Mouse (Mus musculus) kidney, adult 11 months (tissue): ENCODE data around the gene Anapc15.
A peak's percentile ranks its signal among the peaks of the same experiment; 100 is the strongest.

Source experiments
- DNase-seq: peaks from one replicate; pipeline ENCODE4 v3.0.0; 2022

Anapc15 gene

DNA sequence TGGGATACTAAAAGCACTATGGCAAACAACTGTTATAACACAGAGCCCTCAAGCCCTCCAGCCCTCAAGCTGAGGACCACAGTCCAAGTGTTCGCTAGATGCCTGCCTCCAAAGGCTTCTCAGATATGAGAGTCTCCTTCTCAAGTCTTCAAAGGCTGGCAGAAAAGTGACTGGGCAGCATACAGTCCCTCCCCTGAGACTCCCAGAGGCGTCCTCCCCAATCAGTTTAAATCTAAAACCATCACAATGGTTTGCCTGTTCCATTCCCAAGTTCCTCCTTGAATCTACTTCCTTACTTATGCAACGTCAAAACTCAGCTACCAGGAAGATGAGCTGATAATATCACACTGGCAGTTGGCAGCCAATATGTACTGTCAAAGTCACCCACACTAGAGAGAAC is at the start of gene Anapc15:
Anapc15 (plus strand) TSS at position 301 of the 400 bp plus-strand sequence.
- DNase-seq, result no peak

- no peak for DNase-seq
These were observed 45.6 kb upstream of the Anapc15 start, which contains the start of gene Phox2a for GRCm38 (mm10) chr7:101817861-101818401. Gene Phox2a (plus strand): TSS chr7:101818313.

GRCm38 (mm10) chr7:101820295-101821030 is 43.1 kb upstream of the Anapc15 start:
- no peak for DNase-seq

DNA sequence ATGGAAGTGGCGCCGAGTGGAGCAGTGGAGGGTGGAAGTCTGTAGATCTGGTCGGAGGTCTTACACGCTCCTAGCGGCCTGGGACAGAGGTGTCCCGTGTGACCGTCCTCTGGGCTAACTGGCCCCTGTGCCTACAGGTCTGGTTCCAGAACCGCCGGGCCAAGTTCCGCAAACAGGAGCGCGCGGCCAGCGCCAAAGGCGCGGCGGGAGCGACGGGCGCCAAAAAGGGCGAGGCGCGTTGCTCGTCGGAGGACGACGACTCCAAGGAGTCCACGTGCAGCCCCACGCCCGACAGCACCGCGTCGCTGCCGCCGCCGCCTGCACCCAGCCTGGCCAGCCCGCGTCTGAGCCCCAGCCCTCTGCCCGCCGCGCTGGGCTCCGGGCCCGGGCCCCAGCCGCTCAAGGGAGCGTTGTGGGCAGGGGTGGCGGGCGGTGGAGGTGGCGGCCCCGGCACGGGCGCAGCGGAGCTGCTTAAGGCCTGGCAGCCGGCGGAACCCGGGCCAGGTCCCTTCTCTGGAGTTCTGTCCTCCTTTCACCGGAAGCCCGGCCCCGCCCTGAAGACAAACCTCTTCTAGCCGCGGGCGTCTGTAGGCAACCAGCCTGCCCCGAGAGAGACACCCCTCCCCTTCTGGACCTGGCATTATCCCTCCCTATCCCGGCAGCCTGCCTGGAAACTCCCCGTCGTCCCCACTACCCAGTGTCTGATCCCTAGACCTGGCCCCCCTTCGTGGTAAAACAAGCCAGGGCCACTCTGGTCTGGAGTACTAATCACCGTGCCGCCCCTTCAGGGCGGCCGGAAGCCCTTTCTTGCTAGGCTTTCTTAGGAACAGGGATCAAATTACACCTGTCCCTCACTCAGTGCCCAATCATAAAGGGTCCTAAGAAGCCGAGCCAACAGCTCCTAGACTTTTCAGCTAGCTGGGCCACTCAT is 41.7 kb upstream of the Anapc15 start:
- peak; percentile 53 for DNase-seq

GRCm38 (mm10) chr7:101822836-101823757 is 40.4 kb upstream of the Anapc15 start:
- peak; percentile 65 for DNase-seq

DNA sequence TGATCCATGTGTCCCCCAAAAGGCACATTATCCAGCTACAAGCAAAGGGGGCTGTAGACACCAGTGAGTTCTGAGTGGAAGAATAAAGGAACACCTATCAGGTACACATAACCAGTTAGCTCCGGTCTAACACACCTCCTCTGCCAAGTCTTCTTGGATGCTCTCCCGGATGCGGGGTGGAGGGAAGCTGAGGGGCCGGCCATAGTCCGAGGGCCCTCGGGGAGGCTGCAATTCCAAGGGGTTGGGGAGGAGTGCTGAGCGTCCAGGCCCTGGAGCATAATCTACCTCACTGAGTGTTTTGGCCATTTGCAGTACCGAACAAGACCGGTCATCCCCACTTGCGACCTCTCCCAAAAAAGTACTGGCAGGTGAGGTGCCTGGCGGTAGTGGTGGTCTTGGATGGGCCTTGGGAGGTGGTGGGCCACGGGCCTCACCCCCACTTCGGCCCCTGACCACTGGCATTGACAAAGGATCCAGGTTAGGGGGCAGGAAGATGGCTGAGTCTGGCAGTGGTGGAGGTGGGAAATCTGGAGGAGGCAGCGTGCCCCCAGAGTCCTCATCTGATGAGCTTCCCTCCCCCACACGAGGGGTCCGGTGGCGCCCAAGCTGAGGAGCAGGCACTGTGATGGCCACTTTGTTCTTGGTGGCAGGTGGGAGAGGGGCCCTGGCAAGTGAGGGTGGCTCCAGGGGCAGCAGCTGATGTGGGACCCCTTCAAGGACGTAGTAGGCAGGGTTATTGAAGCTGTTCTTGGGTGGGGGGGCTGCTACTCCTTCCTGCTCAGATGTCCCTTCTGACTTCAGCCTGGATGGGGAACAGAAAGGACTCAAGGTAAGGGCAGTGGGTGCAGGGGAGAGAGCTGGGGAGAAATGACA is 39.5 kb upstream of the Anapc15 start:
- peak; percentile 79 for DNase-seq

DNA sequence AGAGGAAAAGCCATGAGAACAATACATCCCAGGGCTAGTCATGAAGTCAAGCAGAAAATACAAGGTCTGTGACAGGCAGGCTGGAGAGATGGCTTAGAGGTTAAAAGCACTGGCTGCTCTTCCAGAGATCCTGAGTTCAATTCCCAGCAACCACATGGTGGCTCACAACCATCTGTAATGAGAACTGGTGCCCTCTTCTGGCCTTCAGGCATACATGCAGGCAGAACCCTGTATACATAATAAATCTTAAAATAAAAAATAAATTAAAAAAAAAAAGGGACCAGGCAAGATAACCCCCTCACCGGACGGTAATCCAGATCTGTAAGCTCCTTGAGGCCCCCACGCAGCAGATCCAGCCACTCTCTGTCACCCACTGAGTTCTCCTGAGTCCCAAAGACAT is 33.1 kb upstream of the Anapc15 start:
- DNase-seq, result no peak

GRCm38 (mm10) chr7:101831437-101831836 is 32.1 kb upstream of the Anapc15 start:
- no peak for DNase-seq

DNA sequence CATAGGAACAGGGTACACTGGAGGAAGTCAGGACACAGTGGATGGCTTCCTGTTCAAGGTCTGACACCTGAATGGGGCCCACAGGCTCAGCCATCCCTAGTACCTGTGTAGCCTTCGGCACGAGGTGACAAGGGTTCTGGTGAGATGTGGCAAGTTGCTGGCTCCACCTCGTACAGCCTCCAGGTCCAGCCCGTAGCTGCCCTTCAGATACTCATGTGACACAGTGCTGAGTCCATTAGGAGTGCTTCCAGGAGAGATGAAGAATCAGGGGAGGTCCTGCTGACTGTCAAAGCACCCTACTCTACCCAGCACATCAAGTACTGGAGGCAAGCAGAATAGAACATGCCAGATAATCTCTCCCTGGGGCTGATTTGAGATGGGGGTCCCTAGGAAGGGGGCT is 31.1 kb upstream of the Anapc15 start:
- no peak for DNase-seq

DNA sequence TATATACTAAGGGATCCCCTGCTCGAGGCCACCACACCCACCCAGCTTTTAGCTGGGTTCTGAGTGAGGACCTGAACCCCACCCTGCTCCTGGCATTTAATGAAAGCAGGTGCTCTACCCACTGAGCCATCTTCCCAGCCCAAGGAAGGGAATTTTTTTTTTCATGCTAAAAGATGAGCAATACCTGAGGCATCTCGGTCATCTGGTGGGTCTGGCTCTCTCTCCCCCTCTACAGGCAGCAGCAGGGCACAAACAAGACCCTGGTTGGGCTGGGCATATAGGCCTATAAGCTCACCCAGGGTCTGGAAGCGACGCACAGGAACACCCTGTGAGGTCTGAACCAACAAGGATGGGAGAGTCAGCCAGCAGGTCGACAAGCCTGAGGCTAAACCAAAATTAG is 30.2 kb upstream of the Anapc15 start:
- no peak for DNase-seq

DNA sequence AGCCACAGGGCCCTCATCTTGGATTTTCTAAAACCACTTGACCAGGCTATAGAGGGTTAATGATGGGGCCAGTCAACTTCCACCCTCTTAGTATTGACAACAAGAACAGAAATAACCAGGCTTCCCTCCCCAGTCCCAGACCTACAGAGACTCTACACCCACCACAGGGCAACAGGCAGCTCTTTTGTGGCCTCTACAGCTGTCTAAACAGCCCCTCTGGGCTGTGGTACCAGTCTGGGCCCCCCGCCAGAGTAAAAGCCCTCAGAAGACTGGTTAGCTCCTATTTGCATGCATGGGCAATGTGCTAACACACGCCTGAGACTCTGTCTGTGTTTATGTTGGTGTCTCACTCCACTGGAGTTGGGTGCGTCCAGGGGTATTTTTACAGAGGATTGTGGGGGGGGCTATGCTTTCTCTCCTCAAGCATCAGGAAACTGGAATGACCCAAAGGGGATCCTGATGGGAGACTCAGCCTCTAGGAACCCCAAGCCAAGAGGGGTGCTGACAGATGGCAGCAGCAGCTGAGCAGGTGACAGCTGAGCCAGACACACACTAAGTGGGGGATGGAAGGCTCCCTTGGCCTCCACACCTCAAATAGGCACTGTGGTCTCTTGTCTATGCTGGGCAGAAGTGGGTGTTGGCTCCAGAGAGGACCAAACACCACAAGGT is 29.5 kb upstream of the Anapc15 start:
- no peak for DNase-seq

DNA sequence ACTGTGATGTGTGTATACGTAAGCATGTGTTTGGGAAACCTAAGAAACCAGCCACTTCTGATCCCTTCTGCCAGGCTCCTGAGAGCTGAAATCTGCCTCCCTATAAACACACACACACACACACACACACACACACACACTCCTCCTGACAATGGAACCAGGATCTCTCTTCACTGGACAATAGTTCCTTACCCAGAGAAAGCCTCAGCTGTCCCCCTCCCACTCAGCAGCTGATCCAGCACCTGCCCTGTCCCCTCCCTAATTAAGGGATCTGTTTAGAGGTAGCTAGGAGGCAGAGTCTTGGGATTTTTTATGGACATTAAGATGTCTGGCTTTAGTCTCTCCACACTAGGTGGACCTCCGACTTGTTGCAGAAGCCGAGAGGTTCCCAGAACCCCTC is 28.6 kb upstream of the Anapc15 start:
- no peak for DNase-seq

DNA sequence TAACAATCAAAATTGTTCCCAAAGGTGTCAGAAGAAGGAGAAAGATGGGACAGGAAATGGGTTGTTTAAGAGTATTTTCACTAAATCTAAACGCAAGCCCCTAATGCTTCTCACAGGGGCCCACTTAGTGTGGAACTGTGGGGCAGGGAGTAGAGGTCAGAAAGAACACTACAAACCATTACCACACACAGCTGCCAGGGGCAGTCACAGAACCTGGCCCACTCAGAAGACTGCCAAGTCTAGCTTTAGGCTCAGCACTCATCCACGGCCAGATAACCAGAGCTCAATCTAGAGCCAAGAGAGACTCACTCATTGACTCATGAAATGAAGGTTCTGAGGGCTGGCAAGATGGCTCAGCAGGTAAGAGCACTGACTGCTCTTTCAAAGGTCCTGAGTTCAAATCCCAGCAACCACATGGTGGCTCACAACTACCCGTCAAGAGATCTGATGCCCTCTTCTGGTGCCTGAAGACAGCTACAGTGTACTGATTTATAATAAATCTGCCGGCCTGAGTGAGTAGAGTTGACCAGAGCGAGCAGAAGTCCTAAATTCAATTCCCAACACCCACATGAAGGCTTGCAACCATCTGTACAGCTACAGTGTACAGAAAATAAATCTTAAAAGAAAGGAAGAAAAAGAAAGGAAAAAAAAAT is 27.9 kb upstream of the Anapc15 start:
- DNase-seq, result no peak

- DNase-seq, result peak; percentile 54
These were observed 27.0 kb upstream of the Anapc15 start for GRCm38 (mm10) chr7:101836271-101837153.

GRCm38 (mm10) chr7:101837154-101837605 is 26.3 kb upstream of the Anapc15 start:
- no peak for DNase-seq

DNA sequence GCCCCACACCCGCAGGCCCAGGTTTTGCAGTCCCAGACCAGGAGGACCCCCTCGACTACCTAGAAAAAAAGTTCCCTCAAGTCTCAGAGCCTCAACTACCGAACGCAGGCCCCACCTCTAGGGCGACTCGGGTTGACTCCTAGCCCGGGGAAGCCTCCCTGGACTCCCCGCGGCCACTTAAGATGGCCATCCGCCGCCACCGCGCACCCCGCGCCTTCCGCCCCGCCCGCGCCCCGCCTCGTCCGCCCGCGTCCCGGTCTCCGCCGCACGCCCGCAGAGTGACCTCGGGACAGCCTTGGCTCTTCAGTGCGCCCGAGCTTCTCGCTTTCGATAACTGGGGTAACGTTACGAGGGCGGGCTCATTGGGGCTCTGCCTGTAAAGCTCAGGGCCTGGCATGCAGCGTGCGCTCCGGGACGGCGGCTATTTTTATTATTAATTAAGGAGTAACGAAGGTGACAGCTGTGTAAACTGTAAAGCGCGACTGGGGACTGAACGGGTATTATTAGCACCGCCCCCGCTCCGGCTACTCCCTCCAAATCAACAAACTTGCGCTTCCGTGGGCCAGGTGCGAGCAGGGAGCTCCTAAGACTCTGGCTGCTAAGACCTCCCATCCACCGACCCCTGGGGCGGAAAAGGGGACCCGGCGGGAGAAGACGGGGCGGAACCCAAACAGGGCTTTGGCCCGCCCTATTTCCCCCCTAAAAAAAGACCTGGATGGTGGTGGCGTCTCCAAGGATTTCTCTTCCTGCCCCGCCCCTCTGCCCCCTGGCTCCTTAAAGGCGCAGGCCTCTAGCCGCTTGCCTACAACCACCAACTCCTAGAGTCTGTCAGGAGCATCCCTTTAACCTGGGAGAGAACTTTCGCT is 25.7 kb upstream of the Anapc15 start, which contains the start of gene Inppl1:
Inppl1 (minus strand) TSS at position 624 of the 866 bp plus-strand sequence.
- DNase-seq, result peak; percentile 98

GRCm38 (mm10) chr7:101844186-101844585 is 19.3 kb upstream of the Anapc15 start:
- DNase-seq, result no peak

- no peak for DNase-seq
These were observed 15.6 kb upstream of the Anapc15 start for GRCm38 (mm10) chr7:101847934-101848333.
